Mouse (Mus musculus) olfactory bulb, adult 2 months (tissue): ENCODE results near the gene Trib2.

Experiments
- CTCF ChIP-seq: fragments of 200-500 bp; IDR thresholded peaks from 2 replicates; pipeline ENCODE4 v1.5.1; 2012; ENCODE audit warnings: low read depth, mild to moderate bottlenecking, low read length, moderate library complexity; ENCODE audit not compliant: insufficient read depth
- POLR2A ChIP-seq: fragments of 200-500 bp; IDR thresholded peaks from 2 replicates; pipeline ENCODE4 v1.6.1; 2012; ENCODE audit warnings: mild to moderate bottlenecking, low read depth, low read length, moderate library complexity; ENCODE audit not compliant: insufficient read depth

GRCm38 (mm10) chr12:15809249-15809648 lies 7.5 kb downstream of the Trib2 start:
- no peak for TF ChIP-seq CTCF
- no peak for TF ChIP-seq POLR2A
